Mouse (Mus musculus) bone marrow macrophage, adult 2 months (primary cell): ENCODE results near the gene Hnf4a. TPM values are rescaled to one million over a fixed set of nuclear protein-coding genes. Genes with fewer than 3 reads are reported as not detected.

Experiments used
- H3K27ac ChIP-seq: 2 replicates; pipeline ENCODE4 v1.5.1; 2012; ENCODE audit warnings: low read depth, low read length; ENCODE audit not compliant: insufficient read depth
- H3K4me1 ChIP-seq: 2 replicates; pipeline ENCODE4 v1.6.1; 2012; ENCODE audit warnings: low read length; ENCODE audit not compliant: control insufficient read depth, insufficient read depth
- H3K4me3 ChIP-seq: 2 replicates; pipeline ENCODE4 v1.5.1; 2012; ENCODE audit warnings: mild to moderate bottlenecking, low read length, moderate library complexity; ENCODE audit not compliant: insufficient read depth
- CTCF ChIP-seq: IDR thresholded peaks from 2 replicates; pipeline ENCODE4 v1.5.1; 2012; ENCODE audit warnings: low read depth, mild to moderate bottlenecking, low read length, moderate library complexity
- POLR2A ChIP-seq: IDR thresholded peaks from 2 replicates; pipeline ENCODE4 v1.6.1; 2012; ENCODE audit warnings: mild to moderate bottlenecking, low read depth, low read length, borderline replicate concordance
- polyA plus RNA-seq: library from polyadenylated mRNA; stranded (reverse); fragments of >200 nt; gene quantifications from 2 replicates; pipeline ENCODE4 v1.2.4, GENCODE M21; 2012; ENCODE audit not compliant: missing spikeins, insufficient read depth, insufficient read length

Hnf4a gene
- polyA plus RNA-seq, 1 experiment: not detected

DNA sequence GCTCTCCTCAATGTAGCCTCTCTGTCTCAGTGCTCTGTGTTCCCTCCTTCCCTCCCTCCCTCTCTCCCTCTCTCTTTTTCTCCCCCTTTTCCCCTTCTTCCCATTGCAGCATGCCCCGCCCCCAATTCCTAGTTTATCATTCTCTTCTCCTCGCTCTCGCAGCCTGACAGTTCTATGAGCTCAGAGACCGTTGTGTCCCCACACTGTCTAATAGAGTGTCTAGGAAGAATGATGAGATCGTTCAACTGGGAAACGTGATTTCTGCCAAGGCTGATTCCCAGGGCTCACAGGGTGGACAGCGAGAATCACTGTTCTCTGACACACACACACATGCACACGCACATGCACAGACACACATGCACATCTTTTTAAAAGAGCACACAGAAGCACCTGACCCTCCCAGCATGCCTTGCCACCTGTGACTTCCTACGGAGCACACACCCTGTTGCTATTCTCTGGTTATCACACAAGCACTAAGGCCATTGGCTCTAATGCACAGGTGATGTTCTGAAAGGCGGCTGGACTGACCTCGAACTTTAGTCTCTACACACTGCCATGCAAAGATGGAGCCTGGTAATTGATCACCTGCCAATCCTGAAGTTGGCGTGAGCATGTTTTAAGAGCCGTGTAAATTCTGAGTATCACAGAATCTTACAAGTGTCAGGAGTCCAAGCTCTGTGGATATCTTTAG, 54.8 kb downstream of the Hnf4a start:
- no peak overlapping the region for H3K27ac ChIP-seq
- TF ChIP-seq CTCF: no peak
- H3K4me1 ChIP-seq: peaks cover 6% of the 10 kb centered on the region
- H3K4me3 ChIP-seq: no peak overlapping the region

- TF ChIP-seq POLR2A: no peak
- TF ChIP-seq CTCF: no peak
- no peaks in the 10 kb centered on the region for H3K4me1 ChIP-seq
- no peak overlapping the region for H3K27ac ChIP-seq
- no peak overlapping the region for H3K4me3 ChIP-seq
Measured at GRCm38 (mm10) chr2:163564646-163565045, 58.0 kb downstream of the Hnf4a start.

DNA sequence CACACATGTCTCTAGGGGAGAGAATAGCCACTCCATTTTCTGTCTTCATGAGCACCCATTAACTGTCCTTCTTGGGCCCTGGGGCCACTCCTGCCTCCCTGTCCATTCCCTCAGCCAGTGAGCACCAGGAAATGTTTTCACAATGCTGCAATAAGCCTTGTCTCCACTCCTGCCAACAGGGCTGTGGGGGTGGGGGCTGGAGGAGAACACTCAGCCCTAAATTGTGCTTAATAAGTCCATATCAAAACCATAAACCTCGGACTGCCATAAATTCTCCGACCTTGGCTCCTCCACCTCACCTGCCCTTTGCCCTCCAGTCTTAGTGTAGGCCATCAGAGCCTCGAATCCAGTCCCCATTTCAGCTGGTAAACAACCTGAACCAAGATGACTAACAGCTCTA, 67.7 kb downstream of the Hnf4a start:
- no peak for TF ChIP-seq POLR2A
- no peak for TF ChIP-seq CTCF
- peaks cover 15% of the 10 kb centered on the region for H3K4me1 ChIP-seq
- H3K27ac ChIP-seq: no peak overlapping the region
- H3K4me3 ChIP-seq: no peak overlapping the region

- Histone ChIP-seq H3K4me3 (peak overlapping the region; percentile 31), H3K4me1 (peaks cover 24% of the 10 kb centered on the region), H3K27ac (no peak overlapping the region)
- TF ChIP-seq CTCF: no peak
- TF ChIP-seq POLR2A: no peak
Measured at GRCm38 (mm10) chr2:163575248-163575647, 68.6 kb downstream of the Hnf4a start.

DNA sequence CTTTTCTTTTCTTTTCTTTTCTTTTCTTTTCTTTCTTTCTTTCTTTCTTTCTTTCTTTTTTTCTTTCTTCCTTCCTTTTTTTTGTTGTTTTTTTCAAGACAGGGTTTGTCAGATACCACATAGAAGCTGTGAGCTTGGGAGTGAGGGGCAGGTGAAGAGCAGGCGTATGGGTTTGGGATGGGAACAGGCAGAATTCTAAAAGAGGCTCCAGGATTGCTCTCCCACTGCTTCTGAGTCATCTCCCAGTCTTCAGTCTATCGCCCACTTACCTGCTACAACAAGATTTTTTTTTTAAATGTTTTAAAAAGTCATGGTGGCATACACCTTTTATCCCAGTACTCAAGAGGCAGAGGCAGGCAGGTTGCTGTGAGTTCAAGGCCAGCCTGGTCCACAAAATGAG, 71.4 kb downstream of the Hnf4a start:
- no peak overlapping the region for H3K4me3 ChIP-seq
- TF ChIP-seq CTCF: no peak
- no peak for TF ChIP-seq POLR2A
- H3K4me1 ChIP-seq: peaks cover 37% of the 10 kb centered on the region
- no peak overlapping the region for H3K27ac ChIP-seq

DNA sequence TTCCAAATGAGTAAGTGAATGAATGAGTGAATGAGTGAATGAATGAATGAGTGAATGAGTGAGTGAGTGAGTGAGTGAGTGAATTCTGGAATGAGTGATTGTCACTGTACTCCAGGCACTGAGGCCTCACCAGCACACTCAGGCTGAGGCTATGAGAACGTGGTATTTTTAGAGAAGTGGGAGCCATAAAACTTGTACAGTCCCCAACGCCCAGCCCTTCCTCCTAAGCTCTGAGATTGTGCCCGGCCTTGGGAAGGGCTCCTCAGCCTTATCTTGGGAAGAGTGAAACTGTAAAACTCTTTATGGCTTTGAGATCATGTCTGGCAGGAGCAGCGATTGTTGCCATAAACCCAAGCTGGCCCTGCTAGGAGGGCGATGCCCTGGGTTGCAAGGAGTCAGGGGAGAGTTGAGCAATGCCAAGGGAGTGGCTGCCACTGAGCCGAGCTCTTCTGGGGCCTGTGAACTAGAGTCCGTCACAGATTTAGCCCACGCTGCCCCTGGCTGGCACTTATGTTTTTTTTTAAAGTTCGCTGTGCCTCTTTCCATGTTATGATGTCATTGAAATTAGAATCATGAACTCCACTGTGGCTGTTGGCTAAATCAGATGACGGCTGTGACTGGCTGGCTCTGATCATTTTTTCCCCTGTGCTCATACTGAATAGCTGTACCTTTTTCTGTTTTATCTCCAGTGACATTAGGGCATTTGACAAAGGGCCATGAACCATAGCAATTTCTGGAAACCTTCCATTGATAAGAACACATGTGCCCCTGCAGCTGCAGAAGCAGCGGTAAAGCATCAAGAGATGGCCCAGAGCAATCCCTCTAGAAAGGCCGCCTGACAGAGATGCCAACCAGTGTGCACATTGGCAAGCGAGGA, 73.7 kb downstream of the Hnf4a start:
- Histone ChIP-seq H3K4me3 (no peak overlapping the region), H3K4me1 (peaks cover 46% of the 10 kb centered on the region), H3K27ac (peak overlapping the region; percentile 82)
- TF ChIP-seq POLR2A: no peak
- TF ChIP-seq CTCF: no peak

GRCm38 (mm10) chr2:163583226-163584087, 76.8 kb downstream of the Hnf4a start:
- TF ChIP-seq CTCF (no peak), POLR2A (no peak; the same call in 1 of the 2 replicates)
- Histone ChIP-seq H3K27ac (peak overlapping the region; percentile 41), H3K4me3 (no peak overlapping the region), H3K4me1 (peaks cover 58% of the 10 kb centered on the region)

GRCm38 (mm10) chr2:163584088-163584426, 77.4 kb downstream of the Hnf4a start:
- H3K27ac ChIP-seq: peak overlapping the region; percentile 41
- no peak; the same call in 1 of the 2 replicates for TF ChIP-seq POLR2A
- no peak for TF ChIP-seq CTCF
- H3K4me3 ChIP-seq: no peak overlapping the region
- peaks cover 63% of the 10 kb centered on the region for H3K4me1 ChIP-seq

DNA sequence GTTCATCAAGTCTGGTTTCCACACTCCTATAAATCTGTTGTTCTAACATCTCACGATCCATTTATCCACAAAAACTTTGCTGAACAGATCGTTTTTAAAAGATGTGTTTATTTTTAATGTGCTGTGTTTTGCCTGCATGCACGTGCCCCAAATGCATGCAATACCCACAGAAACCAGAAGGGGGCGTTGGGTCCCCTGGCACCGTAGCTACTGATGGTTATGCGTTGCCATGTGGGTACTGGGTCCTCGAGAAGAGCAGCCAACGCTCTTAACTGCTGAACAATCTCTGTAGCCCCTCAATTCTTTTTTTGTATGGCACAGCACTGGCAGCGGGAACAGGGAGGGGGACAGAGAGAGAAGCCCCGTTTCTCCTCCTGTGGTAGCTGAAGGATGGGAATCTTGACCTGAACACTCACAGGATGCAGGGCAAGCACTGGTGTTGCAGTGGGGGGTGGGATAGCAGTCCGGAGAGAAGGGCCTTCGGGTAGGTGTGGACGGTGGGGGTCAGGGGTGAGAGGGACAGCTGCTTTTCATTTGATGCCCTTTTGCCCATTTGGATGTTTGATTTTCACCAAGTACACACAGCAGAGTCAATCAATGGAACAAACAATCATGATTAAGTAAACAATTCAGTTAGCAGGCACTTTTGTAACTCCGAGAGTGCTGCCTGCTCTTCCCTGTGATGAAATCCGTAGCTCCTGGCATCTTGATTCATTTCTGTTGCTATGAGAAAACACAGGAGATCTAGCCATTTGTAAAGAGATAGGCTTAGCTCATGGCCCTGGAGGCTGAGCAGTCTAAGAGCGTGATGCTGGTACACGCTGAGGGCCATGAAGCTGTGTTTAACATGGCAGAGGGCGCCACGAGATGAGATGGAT, 80.0 kb downstream of the Hnf4a start:
- no peak overlapping the region for H3K4me3 ChIP-seq
- peak overlapping the region; percentile 47 for H3K27ac ChIP-seq
- TF ChIP-seq POLR2A (no peak), CTCF (peak; percentile 98)
- H3K4me1 ChIP-seq: peaks cover 64% of the 10 kb centered on the region
